Mouse (Mus musculus) liver, embryonic 14.5 days (tissue): ENCODE results near the gene Zfp652.

ENCODE experiments used
- CTCF ChIP-seq: IDR thresholded peaks from 2 replicates; pipeline ENCODE4 v1.5.1; 2016; ENCODE audit warnings: antibody characterized with exemption, low read depth, control low read depth
- EP300 ChIP-seq: IDR thresholded peaks from 2 replicates; pipeline ENCODE4 v1.6.1; 2016; ENCODE audit warnings: antibody characterized with exemption, low read depth

GRCm38 (mm10) chr11:95760521-95760920, 48.0 kb downstream of the Zfp652 start:
- TF ChIP-seq EP300, result no peak
- TF ChIP-seq CTCF, result no peak
